Mouse (Mus musculus): ENCODE results near the gene Cacna2d1. TPM values are rescaled to one million over a fixed set of nuclear protein-coding genes. Genes with fewer than 3 reads are reported as not detected.

Cacna2d1 gene
- polyA plus RNA-seq, 1 experiment from 2014 or later = 19.1 TPM

DNA sequence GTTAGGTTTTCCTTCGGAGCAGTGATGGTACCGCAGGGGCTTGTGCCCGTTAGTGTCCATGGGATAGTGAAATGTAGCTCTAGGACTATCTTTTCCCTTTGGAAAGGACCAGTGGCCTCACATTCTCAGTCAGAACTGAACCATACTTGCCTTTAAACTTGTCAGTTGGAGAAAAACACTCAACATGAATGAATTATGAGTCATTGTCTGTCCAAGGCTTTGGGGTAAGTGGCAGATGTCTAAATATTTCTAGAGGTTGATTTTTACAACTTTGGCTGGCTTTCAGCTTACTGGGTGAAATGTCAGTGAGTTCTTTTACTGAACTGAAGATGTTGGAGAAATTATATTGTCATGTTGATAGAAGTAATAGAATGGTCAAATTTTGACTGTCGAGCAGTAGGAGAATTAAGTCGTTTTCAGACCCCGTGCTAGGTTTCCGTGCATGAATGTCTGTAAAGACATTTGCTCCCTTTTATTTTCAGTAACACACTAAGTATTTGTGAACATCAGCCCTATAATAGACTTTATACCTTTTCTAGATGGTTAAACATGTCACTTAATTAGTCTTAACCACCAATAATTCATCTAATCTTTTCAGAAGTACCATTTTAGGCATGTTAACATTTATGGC lies 50.9 kb downstream of the Cacna2d1 start:
- WGBS = 83% methylated on average over 7 of the region's 7 CpGs
- no peak for ATAC-seq (ENCODE audit: insufficient number of reproducible peaks, low FRiP score, low TSS enrichment, low read depth)
- H3K4me2 ChIP-seq (replicated peaks) = no peak overlapping the region
- H3K36me3 ChIP-seq = no peaks in the 10 kb centered on the region
- H3K27me3 ChIP-seq = no peaks in the 10 kb centered on the region
- H3K27ac ChIP-seq (replicated peaks) = no peak overlapping the region
- no peaks in the 10 kb centered on the region for H3K9me3 ChIP-seq (replicated peaks)
- H3K4me3 ChIP-seq (replicated peaks) = no peak overlapping the region
- H3K9ac ChIP-seq = no peak overlapping the region
- H3K4me1 ChIP-seq = no peaks in the 10 kb centered on the region

DNA sequence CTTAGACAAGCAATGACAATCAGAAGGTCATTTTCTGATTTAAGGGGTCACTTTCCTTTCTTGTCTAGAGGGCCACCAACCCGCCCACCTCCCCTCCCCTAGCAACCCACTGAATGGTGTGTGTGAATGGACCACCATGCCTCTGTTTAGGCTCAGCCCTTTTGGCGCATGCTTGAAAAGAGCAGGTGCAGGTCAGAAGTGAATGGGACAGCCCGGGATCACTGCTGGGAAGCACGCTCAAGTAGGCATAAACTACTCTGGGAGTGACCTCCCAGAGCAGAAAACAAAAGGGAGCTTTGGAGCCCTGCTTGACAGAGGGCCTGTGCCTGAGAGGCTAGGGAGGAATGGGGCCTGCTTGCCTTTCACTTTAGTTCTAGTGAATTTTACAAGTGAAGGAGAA lies 51.4 kb downstream of the Cacna2d1 start:
- no peaks in the 10 kb centered on the region for H3K36me3 ChIP-seq
- no peaks in the 10 kb centered on the region for H3K27me3 ChIP-seq
- H3K9ac ChIP-seq = no peak overlapping the region
- H3K4me1 ChIP-seq = no peaks in the 10 kb centered on the region
- H3K9me3 ChIP-seq (replicated peaks) = no peaks in the 10 kb centered on the region
- no peak overlapping the region for H3K4me2 ChIP-seq (replicated peaks)
- no peak overlapping the region for H3K4me3 ChIP-seq (replicated peaks)
- no peak overlapping the region for H3K27ac ChIP-seq (replicated peaks)
- ATAC-seq (ENCODE audit: insufficient number of reproducible peaks, low FRiP score, low TSS enrichment, low read depth) = no peak
- WGBS = 44% methylated on average over 4 of the region's 4 CpGs

DNA sequence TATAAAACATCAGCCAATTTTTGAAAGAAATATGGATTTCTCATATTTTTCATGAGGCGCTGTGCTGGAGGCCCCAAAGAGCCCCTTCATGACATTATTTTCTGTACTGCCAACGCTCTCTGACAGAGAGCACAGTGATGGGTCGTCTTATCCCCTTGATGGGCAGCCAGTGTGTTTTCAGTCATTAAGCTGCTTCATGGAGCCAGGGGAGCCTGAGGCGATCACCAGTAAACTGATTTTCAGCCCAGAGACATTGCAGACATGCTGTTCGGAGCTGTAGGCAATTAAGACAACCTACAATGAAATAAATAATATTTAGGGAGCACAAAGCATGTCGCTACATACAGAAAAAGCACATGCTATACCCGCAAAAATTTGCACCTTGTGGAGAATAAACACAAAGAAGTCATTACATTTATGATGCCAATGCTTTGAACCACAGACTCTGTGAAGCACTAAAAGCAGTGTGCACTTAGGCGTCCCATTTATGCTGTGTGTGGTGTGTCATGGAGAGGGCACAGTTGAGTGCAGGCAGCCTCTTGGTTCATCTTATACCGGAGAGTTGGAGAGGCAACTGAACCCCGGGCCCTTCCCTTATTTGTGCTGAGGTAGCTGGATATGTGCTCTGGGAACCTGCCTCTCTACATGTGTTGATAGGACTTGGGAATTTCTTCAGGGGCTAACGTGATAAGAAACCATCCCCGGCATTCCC lies 57.1 kb downstream of the Cacna2d1 start:
- Histone ChIP-seq H3K4me1 (no peaks in the 10 kb centered on the region), H3K9ac (no peak overlapping the region), H3K4me3 (replicated peaks) (no peak overlapping the region), H3K36me3 (no peaks in the 10 kb centered on the region), H3K9me3 (replicated peaks) (no peaks in the 10 kb centered on the region), H3K4me2 (replicated peaks) (no peak overlapping the region), H3K27ac (replicated peaks) (no peak overlapping the region), H3K27me3 (no peaks in the 10 kb centered on the region)
- ATAC-seq (ENCODE audit: insufficient number of reproducible peaks, low FRiP score, low TSS enrichment, low read depth) = no peak
- WGBS = 61% methylated on average over 12 of the region's 12 CpGs

DNA sequence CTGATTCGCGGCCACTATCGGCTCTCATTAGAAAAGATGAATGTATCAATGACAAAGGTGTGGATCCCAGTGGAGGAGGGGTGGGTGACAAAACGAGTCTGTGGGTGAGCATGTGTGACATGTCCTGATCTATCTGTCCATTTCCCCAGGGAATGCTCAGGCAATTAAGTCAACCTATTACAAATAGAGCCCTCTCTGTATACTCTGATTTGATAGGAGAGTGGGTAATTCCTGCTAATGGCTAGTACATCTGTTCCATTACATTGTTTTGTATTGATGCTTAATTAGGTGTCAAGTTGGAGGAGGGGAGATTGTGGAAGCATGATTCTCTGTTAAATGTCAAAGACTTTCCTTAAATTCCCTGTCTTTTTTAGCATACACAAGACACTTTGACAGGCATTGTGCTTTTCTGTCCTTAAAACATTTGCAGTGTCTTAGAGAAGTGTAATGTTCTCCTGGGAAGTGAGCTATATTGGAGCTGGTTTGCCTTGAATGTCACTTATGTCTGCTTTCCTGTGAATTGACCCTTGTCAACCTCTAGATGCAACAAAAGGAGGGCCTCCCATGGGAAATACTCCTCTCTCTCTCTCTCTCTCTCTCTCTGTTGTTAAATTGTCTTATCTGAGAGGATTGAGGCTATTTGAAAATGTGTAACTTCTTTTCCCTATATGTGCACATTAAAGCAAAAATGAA lies 58.9 kb downstream of the Cacna2d1 start:
- no peak overlapping the region for H3K4me3 ChIP-seq (replicated peaks)
- no peak overlapping the region for H3K27ac ChIP-seq (replicated peaks)
- WGBS = 75% methylated on average over 4 of the region's 4 CpGs
- H3K27me3 ChIP-seq = no peaks in the 10 kb centered on the region
- ATAC-seq (ENCODE audit: insufficient number of reproducible peaks, low FRiP score, low TSS enrichment, low read depth) = no peak
- no peaks in the 10 kb centered on the region for H3K4me1 ChIP-seq
- H3K9ac ChIP-seq = no peak overlapping the region
- H3K36me3 ChIP-seq = no peaks in the 10 kb centered on the region
- no peak overlapping the region for H3K4me2 ChIP-seq (replicated peaks)
- no peaks in the 10 kb centered on the region for H3K9me3 ChIP-seq (replicated peaks)

DNA sequence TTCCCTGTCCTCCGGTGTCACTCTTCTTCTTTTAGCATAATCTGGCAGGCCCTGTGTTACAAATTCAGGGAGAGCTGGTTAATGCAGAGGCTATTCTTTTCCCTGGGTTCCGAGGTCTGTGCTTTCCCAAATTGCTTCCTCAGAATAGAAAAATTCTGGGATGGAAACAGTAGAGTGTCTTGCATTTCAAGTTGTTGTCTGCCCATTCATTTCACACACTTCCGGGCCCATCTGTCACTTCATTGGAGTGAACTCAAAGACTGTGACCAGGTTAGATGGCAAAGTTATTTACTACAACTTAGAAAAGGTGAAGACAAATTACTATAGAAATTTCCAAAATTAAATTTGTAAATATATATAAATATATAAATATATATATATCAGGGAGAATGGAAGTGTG lies 62.7 kb downstream of the Cacna2d1 start:
- no peaks in the 10 kb centered on the region for H3K36me3 ChIP-seq
- ATAC-seq (ENCODE audit: insufficient number of reproducible peaks, low FRiP score, low TSS enrichment, low read depth) = no peak

DNA sequence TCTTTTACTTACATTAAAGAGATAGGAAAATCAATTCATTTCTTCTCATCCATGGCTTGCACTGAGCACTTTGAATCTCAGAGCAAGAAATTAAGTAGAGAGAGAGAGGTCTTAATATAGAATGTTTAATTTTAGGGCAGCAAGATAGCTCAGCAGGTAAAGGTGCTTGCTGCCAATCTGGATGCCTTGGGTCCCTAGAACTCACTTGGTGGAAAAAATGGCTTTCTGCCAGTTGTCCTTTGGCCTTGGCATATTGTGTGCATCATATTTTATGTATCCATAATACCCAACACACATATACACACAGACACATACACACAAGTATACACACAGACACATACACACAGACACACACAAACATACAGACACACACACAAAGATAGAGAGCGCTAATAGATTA lies 63.3 kb downstream of the Cacna2d1 start:
- no peak for ATAC-seq (ENCODE audit: insufficient number of reproducible peaks, low FRiP score, low TSS enrichment, low read depth)
- Histone ChIP-seq H3K4me1 (no peaks in the 10 kb centered on the region), H3K9me3 (replicated peaks) (no peaks in the 10 kb centered on the region), H3K27me3 (no peaks in the 10 kb centered on the region), H3K4me3 (replicated peaks) (no peak overlapping the region), H3K9ac (no peak overlapping the region), H3K4me2 (replicated peaks) (no peak overlapping the region), H3K27ac (replicated peaks) (no peak overlapping the region), H3K36me3 (no peaks in the 10 kb centered on the region)
- 92% methylated on average over 1 of the region's 1 CpGs for WGBS

More for the DNA sequence above, 62.7 kb downstream of the Cacna2d1 start:
- no peak overlapping the region for H3K9ac ChIP-seq
- WGBS = 89% methylated on average over 3 of the region's 3 CpGs
- H3K27me3 ChIP-seq = no peaks in the 10 kb centered on the region
- H3K4me2 ChIP-seq (replicated peaks) = no peak overlapping the region
- no peak overlapping the region for H3K4me3 ChIP-seq (replicated peaks)
- H3K9me3 ChIP-seq (replicated peaks) = no peaks in the 10 kb centered on the region
- no peak overlapping the region for H3K27ac ChIP-seq (replicated peaks)
- H3K4me1 ChIP-seq = no peaks in the 10 kb centered on the region

DNA sequence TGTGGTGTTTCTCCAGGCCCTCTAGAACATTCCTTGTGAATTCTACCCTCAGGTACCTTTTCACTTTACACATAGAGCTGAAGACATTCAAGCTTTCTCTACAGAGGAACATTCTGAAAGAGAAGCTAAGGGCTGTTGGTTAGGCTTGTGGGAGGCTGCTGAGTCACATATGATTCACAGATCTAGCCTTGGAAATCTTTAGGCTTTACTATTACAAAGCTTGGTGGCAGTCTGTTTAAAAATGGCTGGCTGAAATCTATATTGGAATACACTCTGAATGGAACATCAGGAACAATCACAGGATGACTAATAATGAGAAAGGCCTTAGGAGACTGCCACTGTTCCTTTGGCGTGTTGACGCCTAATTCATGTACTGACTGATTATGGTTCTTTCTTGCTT lies 66.4 kb downstream of the Cacna2d1 start:
- no peaks in the 10 kb centered on the region for H3K27me3 ChIP-seq
- no peaks in the 10 kb centered on the region for H3K9me3 ChIP-seq (replicated peaks)
- no peaks in the 10 kb centered on the region for H3K4me1 ChIP-seq
- no peaks in the 10 kb centered on the region for H3K36me3 ChIP-seq
- no peak overlapping the region for H3K4me3 ChIP-seq (replicated peaks)
- ATAC-seq (ENCODE audit: insufficient number of reproducible peaks, low FRiP score, low TSS enrichment, low read depth) = no peak
- WGBS = 88% methylated on average over 2 of the region's 2 CpGs
- H3K9ac ChIP-seq = no peak overlapping the region
- H3K27ac ChIP-seq (replicated peaks) = no peak overlapping the region
- H3K4me2 ChIP-seq (replicated peaks) = no peak overlapping the region

DNA sequence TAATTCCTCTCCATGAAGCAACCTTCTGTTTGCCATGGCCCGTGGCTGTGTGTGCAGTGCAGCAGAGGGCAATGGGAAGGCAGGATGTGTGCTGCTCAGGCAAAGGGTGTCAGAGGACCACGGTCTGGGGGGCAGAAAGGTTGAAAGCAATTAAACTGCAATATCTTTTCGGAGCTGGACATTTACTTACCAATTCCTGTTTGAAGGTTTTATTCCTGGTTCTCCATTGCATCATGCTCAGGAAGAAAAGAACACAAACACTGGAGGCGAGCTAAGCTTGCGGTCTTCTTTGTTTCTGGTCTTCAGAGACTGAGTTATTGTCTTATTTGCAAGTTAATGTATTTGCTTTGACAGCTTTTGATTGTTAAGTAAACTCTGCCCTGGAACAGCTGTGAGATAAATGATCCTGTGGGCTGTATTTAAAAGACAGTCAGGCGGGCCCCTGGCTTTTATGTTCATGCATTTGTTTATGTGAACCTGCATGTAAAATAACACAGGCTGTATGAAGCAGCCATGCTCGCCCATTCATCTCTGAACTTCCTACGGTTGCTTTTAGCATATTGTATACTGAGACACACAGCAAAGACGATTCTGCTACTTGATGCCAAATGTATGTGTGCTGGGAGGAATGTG lies 68.1 kb downstream of the Cacna2d1 start:
- WGBS = 37% methylated on average over 9 of the region's 9 CpGs

DNA sequence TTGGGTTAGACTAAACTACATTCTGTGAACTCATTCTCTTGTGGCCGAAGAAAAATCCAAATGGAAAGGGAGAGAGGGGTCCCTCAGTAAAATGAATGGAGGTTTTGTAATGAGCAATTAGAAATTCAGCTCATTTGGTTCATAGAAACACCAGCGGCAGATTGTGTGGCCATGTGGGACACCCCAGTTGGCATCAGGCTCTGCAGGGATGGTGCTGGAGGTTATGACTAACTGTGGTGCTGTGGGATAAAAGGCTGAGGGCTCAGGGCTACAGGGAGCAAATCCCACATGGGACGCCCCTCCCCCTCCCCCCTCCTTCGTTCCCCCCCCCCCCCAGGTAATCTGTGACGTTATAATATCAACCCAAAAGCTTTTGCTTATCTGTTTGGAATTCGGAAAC lies 69.8 kb downstream of the Cacna2d1 start:
- H3K4me3 ChIP-seq (replicated peaks) = no peak overlapping the region
- H3K27ac ChIP-seq (replicated peaks) = no peak overlapping the region
- no peaks in the 10 kb centered on the region for H3K4me1 ChIP-seq
- H3K4me2 ChIP-seq (replicated peaks) = no peak overlapping the region
- no peaks in the 10 kb centered on the region for H3K9me3 ChIP-seq (replicated peaks)
- H3K36me3 ChIP-seq = no peaks in the 10 kb centered on the region
- H3K9ac ChIP-seq = no peak overlapping the region
- 60% methylated on average over 6 of the region's 6 CpGs for WGBS
- H3K27me3 ChIP-seq = no peaks in the 10 kb centered on the region
- ATAC-seq (ENCODE audit: insufficient number of reproducible peaks, low FRiP score, low TSS enrichment, low read depth) = no peak

More for the DNA sequence above, 68.1 kb downstream of the Cacna2d1 start:
- Histone ChIP-seq H3K4me2 (replicated peaks) (no peak overlapping the region), H3K27ac (replicated peaks) (no peak overlapping the region), H3K36me3 (no peaks in the 10 kb centered on the region), H3K27me3 (no peaks in the 10 kb centered on the region), H3K4me3 (replicated peaks) (no peak overlapping the region), H3K4me1 (no peaks in the 10 kb centered on the region), H3K9me3 (replicated peaks) (no peaks in the 10 kb centered on the region), H3K9ac (no peak overlapping the region)
- no peak for ATAC-seq (ENCODE audit: insufficient number of reproducible peaks, low FRiP score, low TSS enrichment, low read depth)

DNA sequence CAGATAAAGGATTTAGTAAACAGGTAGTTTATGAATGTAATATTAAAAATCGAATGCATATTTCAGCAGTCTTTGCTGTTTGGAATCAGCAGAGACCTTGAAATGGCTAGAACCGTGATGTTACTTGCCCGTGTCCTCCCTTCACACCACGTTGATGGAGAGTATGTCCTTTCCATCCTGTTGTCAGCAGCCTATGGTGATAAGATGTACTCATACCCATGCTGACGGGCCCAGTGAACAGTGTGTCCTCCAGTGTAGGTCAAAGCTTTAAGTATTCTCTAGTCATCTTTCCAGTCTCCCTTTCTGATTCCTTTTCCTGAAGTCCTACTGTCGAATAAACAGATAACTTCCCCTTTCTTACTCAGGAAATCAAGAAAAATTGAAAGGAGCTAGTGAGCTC lies 72.5 kb downstream of the Cacna2d1 start:
- H3K36me3 ChIP-seq = no peaks in the 10 kb centered on the region
- no peak overlapping the region for H3K27ac ChIP-seq (replicated peaks)
- 85% methylated on average over 6 of the region's 6 CpGs for WGBS
- H3K4me2 ChIP-seq (replicated peaks) = no peak overlapping the region
- no peaks in the 10 kb centered on the region for H3K27me3 ChIP-seq
- no peaks in the 10 kb centered on the region for H3K9me3 ChIP-seq (replicated peaks)
- H3K4me1 ChIP-seq = no peaks in the 10 kb centered on the region
- H3K4me3 ChIP-seq (replicated peaks) = no peak overlapping the region
- H3K9ac ChIP-seq = no peak overlapping the region
- no peak for ATAC-seq (ENCODE audit: insufficient number of reproducible peaks, low FRiP score, low TSS enrichment, low read depth)

DNA sequence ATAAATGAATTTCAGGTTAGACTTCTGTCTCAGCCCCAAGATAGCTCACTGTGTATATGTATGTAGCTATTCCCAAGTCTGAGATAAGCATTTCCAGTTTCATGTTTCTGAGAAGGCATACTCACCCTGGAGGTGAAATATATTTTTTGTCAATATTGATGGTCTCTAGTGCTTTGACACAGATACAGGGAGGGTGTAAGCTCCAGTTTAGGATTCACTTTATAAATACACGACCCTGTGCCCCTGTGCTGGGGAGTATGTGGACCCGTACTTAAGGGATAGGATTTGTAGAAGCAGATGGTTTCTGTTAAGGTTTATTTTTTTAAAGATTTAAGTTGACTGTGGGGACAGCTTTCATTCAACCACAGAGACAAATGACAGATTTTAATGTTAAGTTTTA lies 79.2 kb downstream of the Cacna2d1 start:
- Histone ChIP-seq H3K36me3 (no peaks in the 10 kb centered on the region), H3K4me1 (no peaks in the 10 kb centered on the region), H3K9ac (no peak overlapping the region), H3K4me3 (replicated peaks) (no peak overlapping the region), H3K4me2 (replicated peaks) (no peak overlapping the region), H3K9me3 (replicated peaks) (no peaks in the 10 kb centered on the region), H3K27me3 (no peaks in the 10 kb centered on the region), H3K27ac (replicated peaks) (no peak overlapping the region)
- no peak for ATAC-seq (ENCODE audit: insufficient number of reproducible peaks, low FRiP score, low TSS enrichment, low read depth)
- WGBS = 38% methylated on average over 2 of the region's 2 CpGs
